Mouse (Mus musculus): ENCODE results near the gene Tsnaxip1. TPM values are rescaled to one million over a fixed set of nuclear protein-coding genes. Genes with fewer than 3 reads are reported as not detected.

The Tsnaxip1 gene
- under 1 TPM in 1 of 2 experiments, not detected in 1; 0.19 TPM for polyA plus RNA-seq (2017; shearing (Covaris generic))

DNA sequence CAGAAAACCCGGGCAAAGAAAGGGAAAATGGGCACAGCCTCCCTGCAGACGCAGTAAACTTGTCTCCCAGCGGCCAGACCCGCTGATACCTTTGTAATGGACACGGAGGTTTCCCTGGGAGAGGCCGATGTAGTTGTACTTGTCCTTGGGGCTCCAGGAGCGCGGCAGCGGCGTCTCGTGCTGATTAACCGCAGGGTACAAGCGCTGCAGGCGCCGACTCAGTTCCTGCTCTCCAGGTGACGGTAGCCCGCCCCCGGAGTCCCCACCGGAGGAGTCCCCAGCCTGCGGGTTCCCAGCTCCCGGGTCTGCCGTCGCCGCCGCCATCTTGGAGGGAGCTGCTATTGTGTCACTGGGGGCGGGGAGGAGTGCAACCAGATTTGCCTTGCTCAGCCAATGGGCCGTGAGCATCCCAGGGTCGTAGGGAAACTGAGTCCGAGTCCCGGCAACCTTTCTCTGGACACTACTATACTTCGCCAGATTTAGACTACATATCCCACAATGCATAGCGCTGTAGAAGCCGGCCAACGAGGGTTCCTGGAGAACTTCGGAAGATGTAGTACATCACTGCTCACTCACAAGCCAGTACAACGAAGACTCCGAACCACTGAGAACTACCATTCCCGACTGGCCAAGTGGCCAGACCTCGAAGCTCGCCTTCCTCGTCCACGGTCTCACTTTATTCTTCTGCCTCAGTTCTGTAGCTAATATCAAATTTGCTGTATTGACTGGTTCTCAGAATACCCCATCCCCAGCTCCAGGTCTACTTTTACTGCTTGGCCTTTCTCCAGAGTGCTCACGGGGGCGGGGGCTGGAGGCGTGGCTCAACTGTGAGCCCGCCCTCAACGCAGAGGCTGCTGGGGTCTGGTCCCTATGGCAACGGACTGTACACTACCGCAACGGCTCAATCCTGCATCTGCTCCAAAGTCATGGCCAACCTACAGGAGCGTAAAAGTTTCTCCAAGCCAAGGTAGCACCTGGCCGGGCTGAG is at the start of gene Tsnaxip1, which contains the start of gene Ranbp10:
Tsnaxip1 (plus strand) TSS at position 871 of the 988 bp plus-strand sequence.
Ranbp10 (minus strand) TSS at position 490 of the 988 bp plus-strand sequence.
- ATAC-seq, result peak; percentile 90

DNA sequence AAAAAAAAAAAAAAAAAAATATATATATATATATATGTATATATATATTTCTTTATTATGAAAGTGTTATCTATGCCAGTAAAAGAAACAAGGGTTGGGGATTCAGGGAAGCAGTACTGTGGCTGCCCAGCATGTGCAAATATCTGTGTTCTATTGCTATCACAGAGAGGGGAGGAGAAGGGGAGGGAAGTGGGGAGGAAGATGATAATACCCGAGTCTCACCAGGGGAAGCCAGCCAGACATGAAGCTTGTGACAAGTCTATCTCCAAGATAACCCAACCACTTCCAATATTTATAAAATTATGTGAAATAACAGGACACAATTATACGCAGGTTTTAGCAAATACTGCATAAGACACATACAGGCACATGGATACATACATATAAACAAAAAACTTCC is 49.7 kb upstream of the Tsnaxip1 start:
- no peak for ATAC-seq

DNA sequence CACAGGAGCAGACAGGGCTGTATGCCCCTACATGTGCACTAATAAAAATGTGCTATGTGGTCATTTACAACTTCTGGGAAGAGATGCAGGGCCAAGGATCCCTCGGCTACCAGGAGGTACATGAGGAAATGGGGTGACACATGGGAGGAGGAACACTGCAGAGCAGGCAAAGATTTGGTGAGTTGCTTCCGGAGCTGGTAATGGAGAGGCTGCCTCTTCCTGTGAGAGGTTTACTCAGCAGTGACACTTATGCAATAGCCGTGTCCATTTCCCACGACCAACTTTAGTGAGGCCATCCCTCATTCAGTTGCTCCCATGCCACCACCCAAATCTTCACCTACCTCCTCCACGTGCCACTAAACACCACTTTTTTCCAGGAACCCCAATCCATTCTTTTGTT is 47.2 kb upstream of the Tsnaxip1 start:
- no peak for ATAC-seq

DNA sequence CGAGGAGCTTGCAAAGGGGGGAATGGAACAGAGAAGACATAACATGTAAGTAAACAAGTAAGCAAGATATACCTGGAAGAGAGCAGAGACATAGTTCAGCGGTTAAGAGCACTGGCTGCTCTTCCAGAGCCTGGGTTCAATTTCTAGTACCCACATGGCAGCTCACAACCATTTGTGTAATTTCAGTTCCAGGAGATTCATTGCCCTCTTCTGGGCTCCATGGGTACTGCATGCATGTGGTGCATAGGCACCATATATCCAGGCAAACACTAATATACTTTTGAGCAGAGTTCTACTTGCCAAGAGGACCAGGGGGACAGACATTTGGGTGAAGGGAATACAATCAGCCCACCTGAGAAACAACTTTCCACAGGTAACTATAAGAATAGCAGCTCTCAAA is 39.3 kb upstream of the Tsnaxip1 start:
- peak; percentile 64 for ATAC-seq

DNA sequence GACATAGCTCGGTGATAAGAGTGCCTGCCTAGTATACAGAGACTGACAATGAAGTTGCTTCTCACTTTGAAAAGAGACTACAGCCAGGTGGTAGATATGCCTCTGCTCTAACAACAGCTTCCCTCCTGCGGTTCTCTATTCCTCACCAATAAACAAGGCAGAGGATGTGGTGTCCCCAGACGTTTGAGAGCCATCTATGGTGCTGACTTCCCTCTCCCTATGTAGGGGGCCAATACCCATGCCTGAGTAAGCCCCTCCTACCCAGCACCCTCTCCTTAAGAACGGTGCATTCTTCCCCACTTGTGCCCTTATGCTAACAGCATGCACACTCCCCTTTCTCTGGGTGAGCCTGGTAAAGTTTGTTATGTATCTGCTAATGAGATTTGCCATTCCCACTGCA is 38.6 kb upstream of the Tsnaxip1 start:
- peak; percentile 65 for ATAC-seq

DNA sequence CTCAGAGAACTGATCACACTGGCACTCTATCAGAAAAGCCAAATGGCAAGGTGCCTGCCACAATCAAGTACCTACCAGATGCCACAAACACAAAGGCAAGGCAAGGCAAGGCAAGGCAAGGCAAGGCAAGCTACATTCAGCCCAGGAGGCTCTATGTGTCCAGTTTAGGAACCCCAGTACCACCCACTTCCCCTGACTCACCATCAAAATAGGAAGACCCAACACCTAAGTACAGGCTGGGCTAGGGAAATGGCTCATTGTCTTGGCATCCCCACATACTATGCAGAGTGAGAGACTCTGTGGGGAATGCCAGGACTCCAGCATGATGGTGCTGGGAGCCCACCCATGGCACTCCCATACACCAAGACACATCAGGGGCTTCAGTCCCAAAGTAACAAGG is 37.9 kb upstream of the Tsnaxip1 start:
- ATAC-seq, result no peak

DNA sequence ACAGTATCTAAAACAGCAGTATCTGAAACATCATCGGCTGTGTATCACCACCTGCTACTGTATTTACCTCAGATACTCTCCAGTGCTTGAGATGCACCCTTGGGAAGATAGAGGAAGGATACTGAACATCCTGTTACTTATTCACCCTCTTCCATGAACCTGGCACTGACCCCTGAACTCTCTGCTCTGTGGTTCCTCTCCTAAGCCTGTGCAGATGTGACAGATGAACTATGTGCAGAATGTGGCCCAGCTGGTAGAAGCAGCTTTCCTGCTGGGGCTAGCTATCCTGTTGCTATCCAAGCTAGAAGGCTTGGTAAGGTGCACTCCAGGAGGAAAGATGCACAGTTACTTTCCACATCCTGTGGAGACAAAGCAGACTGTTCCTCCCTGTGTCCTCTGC is 34.2 kb upstream of the Tsnaxip1 start:
- no peak for ATAC-seq

DNA sequence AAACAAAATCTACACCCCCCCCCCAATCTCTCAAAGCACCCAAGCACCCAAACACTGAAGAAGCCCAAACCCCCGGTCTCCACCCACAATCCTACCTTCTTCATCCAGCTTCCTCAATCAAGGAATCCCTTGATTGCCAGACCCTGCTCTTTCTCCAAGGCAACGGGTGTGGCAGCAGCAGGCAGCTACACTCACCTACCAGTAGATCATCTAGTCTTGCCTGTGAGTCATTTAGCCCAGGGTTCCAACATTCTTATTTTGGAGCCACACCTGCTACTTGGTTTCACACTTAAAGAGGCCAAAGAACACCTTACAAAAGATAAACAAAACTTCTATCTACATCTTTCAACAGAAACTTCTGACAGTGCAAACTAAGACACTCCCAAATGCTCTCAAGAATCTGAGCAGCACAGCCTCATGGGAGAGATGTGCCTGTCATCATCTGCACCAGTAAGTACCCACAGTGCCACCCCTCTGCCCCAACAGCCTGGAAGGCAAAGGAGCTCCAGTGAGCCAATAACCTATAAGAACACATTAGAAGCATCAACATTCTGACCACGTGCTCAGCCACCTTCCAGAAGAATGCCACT is 33.4 kb upstream of the Tsnaxip1 start:
- ATAC-seq, result no peak

DNA sequence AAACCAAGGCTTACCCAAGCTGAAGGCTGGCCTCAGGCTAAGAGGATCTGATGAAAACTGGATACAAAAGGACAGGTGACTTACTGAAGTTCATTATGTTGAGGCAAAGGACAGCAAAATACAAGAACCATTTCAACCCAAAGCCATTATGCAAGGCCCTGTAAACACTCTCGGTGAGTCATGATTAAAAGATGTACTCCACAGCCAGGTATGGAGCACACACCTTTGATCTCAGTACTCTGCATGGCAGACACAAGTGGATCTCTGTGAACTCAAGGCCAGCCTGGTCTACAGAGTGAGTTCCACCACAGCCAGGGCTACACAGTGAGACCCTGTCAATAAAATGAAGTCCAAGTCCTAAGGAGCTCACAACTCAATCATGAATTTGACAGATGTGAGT is 31.7 kb upstream of the Tsnaxip1 start:
- ATAC-seq, result no peak

DNA sequence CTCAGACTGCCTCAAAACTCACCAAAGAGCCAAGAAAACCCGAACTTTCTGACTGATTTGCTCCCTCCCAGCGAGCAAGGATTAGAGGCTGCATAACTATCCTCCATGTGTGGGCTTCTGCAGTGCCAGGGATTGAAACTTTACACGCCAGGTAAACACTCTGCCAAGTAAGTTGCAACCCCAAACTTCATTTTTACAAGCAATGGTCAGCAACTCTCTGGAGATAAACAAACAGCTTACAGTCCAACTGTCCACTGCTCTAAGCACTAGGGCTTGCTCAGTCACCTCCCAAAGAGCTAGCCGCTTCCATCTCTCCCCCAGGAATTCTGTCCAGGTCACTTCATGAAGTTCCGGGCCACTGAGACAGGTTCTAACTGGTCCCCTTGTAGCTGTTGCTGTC is 29.1 kb upstream of the Tsnaxip1 start:
- no peak for ATAC-seq

DNA sequence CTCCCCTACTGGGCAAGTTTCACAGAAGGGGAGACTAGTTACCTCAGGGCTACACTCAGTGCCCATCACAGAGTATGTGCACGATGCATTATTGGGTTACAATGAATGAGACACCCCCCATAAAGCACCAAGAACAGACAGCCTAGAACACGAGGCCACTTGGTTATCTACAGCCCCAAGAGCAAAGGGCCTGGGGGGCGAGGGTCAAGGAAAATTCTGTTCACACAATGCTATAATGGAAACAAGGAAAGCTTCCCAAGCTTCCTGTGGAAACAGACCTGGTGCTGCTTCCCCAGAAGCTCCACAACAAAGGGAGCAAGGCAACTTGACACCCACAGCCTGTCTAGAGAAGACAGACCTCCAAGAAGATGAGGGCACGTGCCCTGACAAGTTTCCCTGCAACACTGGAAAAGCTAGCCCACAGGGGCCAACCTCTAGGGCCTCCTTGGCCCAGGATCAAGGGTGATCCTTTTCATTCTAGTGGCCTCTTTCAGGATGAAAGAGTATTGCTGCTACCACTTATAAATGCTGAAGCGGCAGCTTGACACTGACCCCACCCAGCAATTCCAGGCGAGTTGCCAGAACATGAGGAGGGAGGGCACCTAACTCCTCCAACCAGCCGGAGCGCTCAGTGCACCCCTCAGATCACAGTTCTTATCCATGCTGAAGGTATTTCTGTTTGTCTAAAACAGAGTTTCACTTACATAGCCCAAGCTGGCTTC is 28.3 kb upstream of the Tsnaxip1 start:
- no peak for ATAC-seq

DNA sequence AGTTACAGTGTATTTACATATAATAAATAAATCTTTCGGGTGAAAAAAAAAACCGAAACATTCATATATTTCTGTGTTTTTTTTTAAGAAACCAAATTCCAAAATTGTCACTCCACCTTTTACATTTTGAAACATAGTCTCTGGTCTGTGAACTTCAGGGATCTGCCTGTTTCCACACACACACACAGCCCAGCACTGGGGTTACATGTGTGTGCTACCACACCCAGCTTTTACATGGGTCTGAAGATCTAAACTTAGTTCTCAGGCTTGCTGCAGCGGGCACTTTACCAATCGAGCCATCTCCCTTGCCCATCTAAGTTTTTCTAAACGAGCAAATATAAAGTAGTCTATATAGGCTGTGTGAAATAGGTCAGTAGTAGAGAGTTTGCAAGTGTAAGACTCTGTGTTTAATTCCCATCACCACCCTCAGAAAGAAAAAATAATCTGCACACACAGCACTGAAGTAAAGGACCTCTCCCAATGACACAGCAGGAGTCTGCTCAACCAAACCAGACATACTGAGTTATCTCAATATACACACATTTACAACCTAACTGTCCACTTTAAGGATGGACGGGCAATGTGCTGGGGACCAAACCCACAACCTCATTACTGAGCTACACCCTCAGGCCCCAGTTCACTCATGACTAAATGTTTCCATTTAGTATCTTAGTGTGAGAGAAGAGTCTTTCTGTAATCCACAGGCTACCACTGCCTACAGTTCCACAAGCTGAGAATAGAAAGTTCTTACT is 26.2 kb upstream of the Tsnaxip1 start:
- no peak for ATAC-seq

DNA sequence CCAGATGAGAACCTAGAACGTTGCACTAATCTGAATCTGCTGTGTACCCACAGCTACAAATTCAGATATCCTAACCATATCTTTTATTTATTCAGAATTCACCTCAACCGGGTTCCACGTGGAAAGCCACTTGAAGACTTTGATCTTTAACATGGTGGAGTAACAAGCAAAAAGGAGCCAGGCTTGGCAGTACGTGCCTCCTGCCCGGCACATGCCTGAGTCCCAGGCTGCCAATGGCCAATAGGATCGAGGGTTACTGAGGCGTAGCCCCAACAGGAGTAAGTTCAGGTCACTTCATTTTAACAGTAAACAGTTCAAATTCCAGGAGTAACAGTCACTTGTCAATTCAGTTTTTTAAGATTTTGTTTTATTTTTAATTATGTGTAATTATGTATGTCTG is 22.7 kb upstream of the Tsnaxip1 start:
- ATAC-seq, result no peak

DNA sequence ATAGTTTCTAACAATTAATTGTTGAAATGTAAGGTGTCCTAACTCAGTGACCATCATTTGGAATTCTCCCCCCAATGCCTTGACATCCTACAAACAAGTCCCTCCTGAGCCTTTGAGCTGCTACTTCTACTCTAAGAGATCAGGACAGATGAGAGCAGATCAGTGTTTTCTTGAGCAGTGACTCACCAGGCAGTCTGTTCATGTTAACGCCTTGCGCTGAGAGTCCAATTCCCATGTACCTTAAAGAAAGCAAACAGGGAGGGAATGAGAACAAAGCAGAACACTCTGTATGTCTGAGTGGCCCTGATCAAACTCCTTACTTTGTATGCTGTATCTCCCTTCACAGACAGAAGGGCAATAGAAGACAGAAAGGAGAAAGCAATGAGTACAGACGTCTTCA is 22.2 kb upstream of the Tsnaxip1 start:
- no peak for ATAC-seq

DNA sequence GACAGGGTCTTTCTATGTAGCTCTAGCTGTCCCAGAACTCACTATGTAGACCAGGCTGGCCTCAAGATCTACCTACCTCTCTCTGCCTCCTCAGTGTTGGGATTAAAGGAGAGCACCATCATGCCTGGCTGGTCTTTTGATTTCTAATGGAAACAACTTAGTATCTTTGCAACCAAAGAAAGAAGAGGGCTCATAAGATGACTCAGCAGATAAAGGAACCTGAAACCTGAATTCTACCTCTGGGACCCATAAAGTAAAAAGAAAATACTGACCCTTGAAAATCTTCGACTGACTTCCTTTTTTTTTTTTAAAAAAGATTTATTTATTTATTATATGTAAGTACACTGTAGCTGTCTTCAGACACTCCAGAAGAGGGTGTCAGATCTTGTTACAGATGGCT is 21.6 kb upstream of the Tsnaxip1 start:
- ATAC-seq, result no peak

DNA sequence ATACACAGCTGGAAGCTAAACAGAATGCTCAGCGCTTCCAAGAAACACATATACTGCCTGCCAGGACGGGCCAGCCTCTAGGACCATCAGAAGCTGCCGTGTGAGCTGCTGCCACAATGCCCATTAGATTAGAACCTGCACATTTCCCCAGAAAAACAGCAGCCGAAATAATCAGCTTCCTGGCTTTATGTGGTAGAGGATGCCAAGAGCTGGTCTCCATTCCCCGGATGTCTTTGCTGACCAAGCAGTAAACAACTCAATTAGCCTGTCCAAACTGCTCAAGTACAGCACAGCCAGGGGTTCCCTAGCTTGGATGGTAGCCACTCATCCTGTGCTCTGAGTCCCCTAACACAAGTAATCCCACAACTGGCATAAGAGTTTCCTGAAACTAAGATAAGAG is 19.8 kb upstream of the Tsnaxip1 start:
- no peak for ATAC-seq

DNA sequence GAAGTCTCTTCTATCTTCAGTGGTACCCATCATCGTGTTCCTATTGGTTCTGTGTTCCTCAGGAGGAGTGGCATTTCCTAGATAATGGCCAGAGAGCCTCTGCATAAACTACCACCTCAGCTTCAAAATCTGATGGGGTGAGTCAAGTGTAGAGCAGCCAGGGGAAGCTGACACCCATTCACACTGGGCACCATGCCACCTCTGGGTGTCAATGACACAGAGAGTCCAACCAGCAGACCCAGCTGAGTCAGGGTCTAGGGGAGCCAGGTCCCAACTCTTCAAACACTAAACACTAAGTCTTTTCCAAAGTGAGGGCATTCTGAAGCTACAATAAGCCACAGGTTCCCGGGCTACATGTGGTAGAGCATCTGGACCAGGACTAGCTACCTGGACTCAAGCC is 19.1 kb upstream of the Tsnaxip1 start:
- no peak for ATAC-seq

DNA sequence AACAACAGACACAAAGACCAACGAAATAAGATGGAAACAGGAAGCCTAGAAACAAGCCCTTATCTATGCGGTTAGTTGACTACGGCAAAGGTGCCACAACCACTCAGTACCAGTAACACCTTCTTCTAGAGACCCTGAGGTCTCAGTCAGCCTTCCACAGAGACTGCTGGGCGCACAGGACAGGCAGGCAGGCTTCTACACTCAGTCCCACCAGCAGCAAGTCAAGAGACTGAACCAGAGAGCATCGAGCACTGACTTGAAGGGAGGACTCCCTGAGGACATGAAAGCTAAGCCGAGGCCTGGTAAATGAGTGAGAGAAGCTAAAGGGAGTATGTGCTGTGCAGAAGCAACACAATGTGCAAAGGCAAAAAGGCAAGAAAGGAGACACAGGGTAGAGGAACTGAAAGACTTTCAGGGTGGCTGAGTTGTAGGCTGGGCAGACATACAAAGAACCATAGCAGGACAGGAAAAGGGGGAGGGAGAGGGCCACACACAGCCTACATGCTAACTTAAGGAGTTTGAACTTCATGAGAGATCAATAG is 17.2 kb upstream of the Tsnaxip1 start:
- ATAC-seq, result peak; percentile 83

DNA sequence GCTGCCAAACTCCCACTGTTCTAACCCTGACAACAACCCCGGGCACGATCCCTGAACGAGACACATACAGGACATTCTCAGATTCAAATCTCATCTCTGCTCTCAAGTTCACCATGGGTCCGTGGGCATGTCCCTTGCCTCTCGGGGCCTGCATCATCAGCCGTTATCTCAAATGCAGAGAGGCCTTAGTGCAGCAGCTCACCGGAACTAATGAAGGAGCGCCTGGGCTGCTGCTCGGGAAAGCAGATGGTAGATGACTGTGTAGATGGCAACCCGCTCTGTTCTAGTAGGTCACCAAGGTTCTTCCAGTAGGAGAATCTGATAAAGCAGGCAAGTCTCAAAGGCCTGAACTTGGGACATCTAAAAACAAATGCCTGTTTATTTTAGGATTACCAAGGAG is 16.5 kb upstream of the Tsnaxip1 start:
- ATAC-seq, result no peak

DNA sequence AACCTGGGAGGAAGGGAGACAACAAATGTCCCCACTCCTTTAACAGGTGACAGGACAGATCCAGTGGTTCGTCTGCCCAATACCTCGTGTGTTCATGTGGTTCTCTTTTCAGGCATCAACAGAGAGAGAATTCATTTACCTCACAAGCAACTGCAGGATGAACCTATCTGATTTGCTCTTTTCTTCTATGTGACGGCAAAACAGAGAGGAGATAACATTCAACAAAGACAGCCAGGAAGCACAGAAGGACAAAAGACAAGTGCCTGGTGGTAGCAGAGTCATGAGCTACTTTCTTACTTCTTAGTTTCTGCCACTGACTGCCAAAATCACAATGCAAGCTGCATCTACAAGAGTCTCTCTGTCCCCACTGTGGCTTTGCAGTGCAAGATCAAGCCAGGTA is 16.0 kb upstream of the Tsnaxip1 start:
- ATAC-seq, result peak; percentile 33

DNA sequence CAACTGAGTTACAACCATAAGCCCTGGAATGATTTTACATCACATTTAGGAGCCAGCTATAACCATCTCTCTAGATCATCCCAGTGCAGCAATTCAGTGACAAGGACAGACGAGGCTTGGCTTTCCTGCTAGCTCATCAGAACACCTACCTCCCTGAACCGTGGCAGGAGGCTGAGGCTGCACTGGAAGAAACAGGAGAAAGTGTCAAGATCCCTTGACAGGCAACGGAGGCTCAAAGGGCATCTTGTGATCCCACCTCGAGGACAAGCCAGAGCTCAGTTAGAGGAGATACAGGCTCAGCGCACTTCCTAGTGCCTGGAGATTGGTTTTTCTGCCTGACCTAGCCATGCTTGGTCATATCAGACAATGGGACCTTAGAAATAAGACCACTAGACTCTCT is 15.0 kb upstream of the Tsnaxip1 start:
- no peak for ATAC-seq

DNA sequence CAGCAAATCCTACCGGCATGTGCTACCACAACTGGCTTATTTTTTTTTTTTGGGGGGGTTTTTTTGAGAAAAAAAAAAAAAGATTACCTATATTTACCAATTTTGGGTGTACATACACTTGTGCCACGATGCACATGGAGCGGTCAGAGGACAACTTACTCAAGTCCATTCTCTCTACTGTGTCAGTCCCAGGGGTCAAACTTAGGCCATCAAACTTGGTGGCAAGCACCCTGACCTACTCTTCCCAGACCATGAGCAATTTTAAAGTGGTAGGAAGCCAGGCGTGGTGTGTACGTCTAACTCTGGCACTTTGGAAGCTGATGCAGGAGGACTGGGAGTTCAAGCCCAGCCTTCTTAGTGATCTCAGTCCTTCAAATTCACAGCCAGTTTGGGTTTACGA is 14.3 kb upstream of the Tsnaxip1 start:
- ATAC-seq, result no peak
